Mouse (Mus musculus) lung, postnatal 0 days (tissue): ENCODE data around the gene Hpn. TPM values are rescaled to one million over a fixed set of nuclear protein-coding genes. Genes with fewer than 3 reads are reported as not detected.

ENCODE experiments used
- ATAC-seq: fragments of 200-750 bp; cut with Nextera tagmentation; 2 replicates; pipeline ENCODE4 v1.8.0; 2017; ENCODE audit warnings: moderate library complexity
- DNase-seq: peaks from one replicate; pipeline ENCODE4 v3.0.0-alpha.2; 2016; ENCODE audit warnings: low spot score
- H3K27ac ChIP-seq: fragments of 300-500 bp; sonication (generic); 2 replicates; pipeline ENCODE4 v1.5.1; 2014; ENCODE audit warnings: antibody characterized with exemption, mild to moderate bottlenecking, low read length, mixed read lengths
- H3K27me3 ChIP-seq: fragments of 300-500 bp; sonication (generic); replicated peaks from 2 replicates; pipeline ENCODE4 v1.6.1; 2014; ENCODE audit warnings: low read length, mixed read lengths; ENCODE audit not compliant: insufficient read depth
- H3K36me3 ChIP-seq: fragments of 300-500 bp; sonication (generic); 2 replicates; pipeline ENCODE4 v1.6.1; 2014; ENCODE audit warnings: low read length, mixed read lengths; ENCODE audit not compliant: insufficient read depth
- H3K4me1 ChIP-seq: fragments of 300-500 bp; sonication (generic); 2 replicates; pipeline ENCODE4 v1.6.1; 2014; ENCODE audit warnings: antibody characterized with exemption, low read depth, low read length, mixed read lengths; ENCODE audit not compliant: insufficient read depth
- H3K4me2 ChIP-seq: fragments of 300-500 bp; sonication (generic); replicated peaks from 2 replicates; pipeline ENCODE4 v1.6.1; 2014; ENCODE audit warnings: low read depth, mild to moderate bottlenecking, low read length, moderate library complexity, mixed read lengths
- H3K4me3 ChIP-seq: fragments of 300-500 bp; sonication (generic); 2 replicates; pipeline ENCODE4 v1.5.1; 2014; ENCODE audit warnings: low read depth, low read length
- H3K9ac ChIP-seq: fragments of 300-500 bp; sonication (generic); replicated peaks from 2 replicates; pipeline ENCODE4 v1.6.1; 2014; ENCODE audit warnings: low read depth, mild to moderate bottlenecking
- H3K9me3 ChIP-seq: fragments of 300-500 bp; sonication (generic); 2 replicates; pipeline ENCODE4 v1.6.1; 2016; ENCODE audit warnings: low read length, mixed read lengths
- CTCF ChIP-seq: IDR thresholded peaks from 2 replicates; pipeline ENCODE4 v1.5.1; 2016; ENCODE audit warnings: antibody characterized with exemption, mild to moderate bottlenecking
- EP300 ChIP-seq: IDR thresholded peaks from 2 replicates; pipeline ENCODE4 v1.6.1; 2016; ENCODE audit warnings: antibody characterized with exemption, mild to moderate bottlenecking, control low read depth
- WGBS: fragments of 180-500 bp; shearing (Covaris S2); extraction: QIAGEN DNeasy Blood & Tissue Kit; methylation state at CpG from one replicate; pipeline ENCODE4 v1.1.7; 2014; 5-methylcytosine and 5-hydroxymethylcytosine counted together
- polyA plus RNA-seq: library from polyadenylated mRNA; unstranded; fragments of >200 nt; fragmentation: Nextera tagmentation; extraction: Ambion mirVana; gene quantifications from 2 replicates; pipeline ENCODE4 v1.2.1, GENCODE M21; 2015

The Hpn gene
- polyA plus RNA-seq, 1 experiment from 2014 or later, result 20.5 TPM

GRCm38 (mm10) chr7:31074061-31074712 is 40.9 kb downstream of the Hpn start:
- Histone ChIP-seq H3K27ac (no peak overlapping the region), H3K4me3 (no peak overlapping the region), H3K4me2 (no peak overlapping the region), H3K9me3 (no peaks in the 10 kb centered on the region), H3K9ac (no peak overlapping the region), H3K4me1 (no peaks in the 10 kb centered on the region), H3K36me3 (no peaks in the 10 kb centered on the region), H3K27me3 (no peaks in the 10 kb centered on the region)
- ATAC-seq (no peak), DNase-seq (no peak)
- 58% methylated on average over 7 of the region's 7 CpGs for WGBS
- TF ChIP-seq EP300 (no peak), CTCF (no peak)

GRCm38 (mm10) chr7:31073546-31073945 is 41.5 kb downstream of the Hpn start:
- Histone ChIP-seq H3K27me3 (no peaks in the 10 kb centered on the region), H3K4me1 (no peaks in the 10 kb centered on the region), H3K4me3 (no peak overlapping the region), H3K9ac (no peak overlapping the region), H3K27ac (no peak overlapping the region), H3K36me3 (no peaks in the 10 kb centered on the region), H3K9me3 (no peaks in the 10 kb centered on the region), H3K4me2 (no peak overlapping the region)
- no peak for DNase-seq
- no peak for ATAC-seq
- TF ChIP-seq EP300, result no peak
- TF ChIP-seq CTCF, result no peak

GRCm38 (mm10) chr7:31072326-31072725 is 42.8 kb downstream of the Hpn start:
- ATAC-seq (no peak), DNase-seq (no peak)
- no peak overlapping the region for H3K27ac ChIP-seq
- no peaks in the 10 kb centered on the region for H3K27me3 ChIP-seq
- H3K4me2 ChIP-seq, result no peak overlapping the region
- H3K36me3 ChIP-seq, result no peaks in the 10 kb centered on the region
- H3K4me3 ChIP-seq, result no peak overlapping the region
- H3K9ac ChIP-seq, result no peak overlapping the region
- H3K9me3 ChIP-seq, result no peaks in the 10 kb centered on the region
- no peak for TF ChIP-seq CTCF
- no peak for TF ChIP-seq EP300
- no peaks in the 10 kb centered on the region for H3K4me1 ChIP-seq
- WGBS, result 28% methylated on average over 9 of the region's 9 CpGs

- no peaks in the 10 kb centered on the region for H3K9me3 ChIP-seq
- ATAC-seq (no peak), DNase-seq (no peak)
- H3K27me3 ChIP-seq, result no peaks in the 10 kb centered on the region
- 74% methylated on average over 6 of the region's 6 CpGs for WGBS
- H3K27ac ChIP-seq, result no peak overlapping the region
- no peak overlapping the region for H3K4me3 ChIP-seq
- no peaks in the 10 kb centered on the region for H3K4me1 ChIP-seq
- TF ChIP-seq EP300, result no peak
- H3K4me2 ChIP-seq, result no peak overlapping the region
- H3K9ac ChIP-seq, result no peak overlapping the region
- no peaks in the 10 kb centered on the region for H3K36me3 ChIP-seq
Measured at GRCm38 (mm10) chr7:31070324-31070723, 44.8 kb downstream of the Hpn start.

- H3K27ac ChIP-seq, result no peak overlapping the region
- H3K9me3 ChIP-seq, result no peaks in the 10 kb centered on the region
- H3K36me3 ChIP-seq, result no peaks in the 10 kb centered on the region
- no peak overlapping the region for H3K4me3 ChIP-seq
- H3K4me2 ChIP-seq, result no peak overlapping the region
- TF ChIP-seq CTCF (no peak), EP300 (no peak)
- no peaks in the 10 kb centered on the region for H3K4me1 ChIP-seq
- DNase-seq, result no peak
- H3K27me3 ChIP-seq, result no peaks in the 10 kb centered on the region
- no peak overlapping the region for H3K9ac ChIP-seq
- WGBS, result 81% methylated on average over 14 of the region's 14 CpGs
- ATAC-seq, result no peak
Measured at GRCm38 (mm10) chr7:31069491-31069890, 45.6 kb downstream of the Hpn start.

GRCm38 (mm10) chr7:31067836-31068235 is 47.3 kb downstream of the Hpn start:
- H3K4me1 ChIP-seq, result no peaks in the 10 kb centered on the region
- peak; percentile 44 for DNase-seq
- 32% methylated on average over 5 of the region's 5 CpGs for WGBS
- peak; percentile 43 for ATAC-seq
- H3K9ac ChIP-seq, result no peak overlapping the region
- no peak overlapping the region for H3K4me2 ChIP-seq
- TF ChIP-seq EP300 (no peak), CTCF (no peak)
- no peak overlapping the region for H3K4me3 ChIP-seq
- no peaks in the 10 kb centered on the region for H3K27me3 ChIP-seq
- no peak overlapping the region for H3K27ac ChIP-seq
- H3K36me3 ChIP-seq, result no peaks in the 10 kb centered on the region
- H3K9me3 ChIP-seq, result no peaks in the 10 kb centered on the region

GRCm38 (mm10) chr7:31063074-31063560 is 52.0 kb downstream of the Hpn start:
- no peak for ATAC-seq
- H3K36me3 ChIP-seq, result no peaks in the 10 kb centered on the region
- H3K27ac ChIP-seq, result no peak overlapping the region
- H3K4me1 ChIP-seq, result no peaks in the 10 kb centered on the region
- TF ChIP-seq EP300 (no peak), CTCF (no peak)
- H3K9ac ChIP-seq, result no peak overlapping the region
- WGBS, result 77% methylated on average over 12 of the region's 12 CpGs
- no peak overlapping the region for H3K4me3 ChIP-seq
- no peaks in the 10 kb centered on the region for H3K9me3 ChIP-seq
- H3K4me2 ChIP-seq, result no peak overlapping the region
- DNase-seq, result no peak
- H3K27me3 ChIP-seq, result no peaks in the 10 kb centered on the region
